Mouse (Mus musculus): ENCODE measurements around the gene Glt1d1. TPM values are rescaled to one million over a fixed set of nuclear protein-coding genes. Genes with fewer than 3 reads are reported as not detected.

The Glt1d1 gene
- polyA plus RNA-seq, 1 experiment from 2014 or later, result 0.54 TPM

GRCm38 (mm10) chr5:127688568-127689170 lies 56.6 kb downstream of the Glt1d1 start:
- Histone ChIP-seq H3K27me3 (ENCODE audit: insufficient read depth, low read length) (no peaks in the 10 kb centered on the region), H3K4me2 (replicated peaks; ENCODE audit: low read depth, low read length) (no peak overlapping the region), H3K4me1 (ENCODE audit: insufficient read depth, low read length) (no peaks in the 10 kb centered on the region), H3K9ac (replicated peaks; ENCODE audit: low read length) (no peak overlapping the region), H3K9me3 (ENCODE audit: low read length) (no peaks in the 10 kb centered on the region), H3K4me3 (ENCODE audit: low read length) (no peak overlapping the region), H3K36me3 (ENCODE audit: insufficient read depth, low read length) (no peaks in the 10 kb centered on the region), H3K27ac (ENCODE audit: low read length) (no peak overlapping the region)
- no peak for ATAC-seq (ENCODE audit: low FRiP score, low TSS enrichment)
- 62% methylated on average over 9 of the region's 9 CpGs for WGBS

- Histone ChIP-seq H3K36me3 (ENCODE audit: insufficient read depth, low read length) (no peaks in the 10 kb centered on the region), H3K9me3 (ENCODE audit: low read length) (no peaks in the 10 kb centered on the region), H3K4me2 (replicated peaks; ENCODE audit: low read depth, low read length) (no peak overlapping the region), H3K4me3 (ENCODE audit: low read length) (no peak overlapping the region), H3K4me1 (ENCODE audit: insufficient read depth, low read length) (no peaks in the 10 kb centered on the region), H3K9ac (replicated peaks; ENCODE audit: low read length) (no peak overlapping the region), H3K27me3 (ENCODE audit: insufficient read depth, low read length) (no peaks in the 10 kb centered on the region), H3K27ac (ENCODE audit: low read length) (no peak overlapping the region)
- ATAC-seq (ENCODE audit: low FRiP score, low TSS enrichment), result no peak
- 90% methylated on average over 10 of the region's 10 CpGs for WGBS
These were observed 59.0 kb downstream of the Glt1d1 start for GRCm38 (mm10) chr5:127691085-127691484.

GRCm38 (mm10) chr5:127691581-127691980 lies 59.5 kb downstream of the Glt1d1 start:
- no peak overlapping the region for H3K4me3 ChIP-seq (ENCODE audit: low read length)
- H3K27me3 ChIP-seq (ENCODE audit: insufficient read depth, low read length), result no peaks in the 10 kb centered on the region
- no peaks in the 10 kb centered on the region for H3K9me3 ChIP-seq (ENCODE audit: low read length)
- ATAC-seq (ENCODE audit: low FRiP score, low TSS enrichment), result no peak
- no peak overlapping the region for H3K9ac ChIP-seq (replicated peaks; ENCODE audit: low read length)
- H3K36me3 ChIP-seq (ENCODE audit: insufficient read depth, low read length), result no peaks in the 10 kb centered on the region
- WGBS, result 40% methylated on average over 21 of the region's 21 CpGs
- no peak overlapping the region for H3K27ac ChIP-seq (ENCODE audit: low read length)
- no peaks in the 10 kb centered on the region for H3K4me1 ChIP-seq (ENCODE audit: insufficient read depth, low read length)
- H3K4me2 ChIP-seq (replicated peaks; ENCODE audit: low read depth, low read length), result 0 out of 2 replicates have a peak overlapping the region, but pooled peaks have one; percentile 6

- Histone ChIP-seq H3K27me3 (ENCODE audit: insufficient read depth, low read length) (no peaks in the 10 kb centered on the region), H3K36me3 (ENCODE audit: insufficient read depth, low read length) (no peaks in the 10 kb centered on the region), H3K4me3 (ENCODE audit: low read length) (no peak overlapping the region), H3K27ac (ENCODE audit: low read length) (no peak overlapping the region), H3K4me1 (ENCODE audit: insufficient read depth, low read length) (no peaks in the 10 kb centered on the region), H3K4me2 (replicated peaks; ENCODE audit: low read depth, low read length) (no peak overlapping the region), H3K9me3 (ENCODE audit: low read length) (no peaks in the 10 kb centered on the region), H3K9ac (replicated peaks; ENCODE audit: low read length) (no peak overlapping the region)
- ATAC-seq (ENCODE audit: low FRiP score, low TSS enrichment), result no peak
- WGBS, result 67% methylated on average over 4 of the region's 4 CpGs
These were observed 63.8 kb downstream of the Glt1d1 start for GRCm38 (mm10) chr5:127695898-127696297.

GRCm38 (mm10) chr5:127696602-127697001 lies 64.5 kb downstream of the Glt1d1 start:
- no peak overlapping the region for H3K4me3 ChIP-seq (ENCODE audit: low read length)
- no peaks in the 10 kb centered on the region for H3K4me1 ChIP-seq (ENCODE audit: insufficient read depth, low read length)
- no peaks in the 10 kb centered on the region for H3K27me3 ChIP-seq (ENCODE audit: insufficient read depth, low read length)
- no peaks in the 10 kb centered on the region for H3K9me3 ChIP-seq (ENCODE audit: low read length)
- no peak for ATAC-seq (ENCODE audit: low FRiP score, low TSS enrichment)
- no peaks in the 10 kb centered on the region for H3K36me3 ChIP-seq (ENCODE audit: insufficient read depth, low read length)
- no peak overlapping the region for H3K9ac ChIP-seq (replicated peaks; ENCODE audit: low read length)
- H3K4me2 ChIP-seq (replicated peaks; ENCODE audit: low read depth, low read length), result no peak overlapping the region
- WGBS, result 89% methylated on average over 4 of the region's 4 CpGs
- H3K27ac ChIP-seq (ENCODE audit: low read length), result no peak overlapping the region

- ATAC-seq (ENCODE audit: low FRiP score, low TSS enrichment), result no peak; the same call in 1 of the 2 replicates
- Histone ChIP-seq H3K4me2 (replicated peaks; ENCODE audit: low read depth, low read length) (no peak overlapping the region), H3K9ac (replicated peaks; ENCODE audit: low read length) (no peak overlapping the region), H3K4me1 (ENCODE audit: insufficient read depth, low read length) (no peaks in the 10 kb centered on the region), H3K36me3 (ENCODE audit: insufficient read depth, low read length) (no peaks in the 10 kb centered on the region), H3K4me3 (ENCODE audit: low read length) (no peak overlapping the region), H3K27ac (ENCODE audit: low read length) (no peak overlapping the region), H3K27me3 (ENCODE audit: insufficient read depth, low read length) (no peaks in the 10 kb centered on the region), H3K9me3 (ENCODE audit: low read length) (no peaks in the 10 kb centered on the region)
- 59% methylated on average over 2 of the region's 2 CpGs for WGBS
These were observed 66.5 kb downstream of the Glt1d1 start for GRCm38 (mm10) chr5:127698525-127698924.

- no peak overlapping the region for H3K4me2 ChIP-seq (replicated peaks; ENCODE audit: low read depth, low read length)
- H3K27me3 ChIP-seq (ENCODE audit: insufficient read depth, low read length), result no peaks in the 10 kb centered on the region
- no peaks in the 10 kb centered on the region for H3K4me1 ChIP-seq (ENCODE audit: insufficient read depth, low read length)
- WGBS, result 86% methylated on average over 5 of the region's 5 CpGs
- H3K9me3 ChIP-seq (ENCODE audit: low read length), result no peaks in the 10 kb centered on the region
- no peak overlapping the region for H3K9ac ChIP-seq (replicated peaks; ENCODE audit: low read length)
- no peak overlapping the region for H3K4me3 ChIP-seq (ENCODE audit: low read length)
- H3K36me3 ChIP-seq (ENCODE audit: insufficient read depth, low read length), result no peaks in the 10 kb centered on the region
- ATAC-seq (ENCODE audit: low FRiP score, low TSS enrichment), result no peak
- H3K27ac ChIP-seq (ENCODE audit: low read length), result no peak overlapping the region
These were observed 67.6 kb downstream of the Glt1d1 start for GRCm38 (mm10) chr5:127699679-127700078.

- Histone ChIP-seq H3K9me3 (ENCODE audit: low read length) (no peaks in the 10 kb centered on the region), H3K9ac (replicated peaks; ENCODE audit: low read length) (no peak overlapping the region), H3K27me3 (ENCODE audit: insufficient read depth, low read length) (no peaks in the 10 kb centered on the region), H3K27ac (ENCODE audit: low read length) (no peak overlapping the region), H3K4me1 (ENCODE audit: insufficient read depth, low read length) (no peaks in the 10 kb centered on the region), H3K36me3 (ENCODE audit: insufficient read depth, low read length) (no peaks in the 10 kb centered on the region), H3K4me2 (replicated peaks; ENCODE audit: low read depth, low read length) (no peak overlapping the region), H3K4me3 (ENCODE audit: low read length) (no peak overlapping the region)
- 80% methylated on average over 6 of the region's 6 CpGs for WGBS
- no peak; the same call in 1 of the 2 replicates for ATAC-seq (ENCODE audit: low FRiP score, low TSS enrichment)
These were observed 68.1 kb downstream of the Glt1d1 start for GRCm38 (mm10) chr5:127700156-127700555.

GRCm38 (mm10) chr5:127703609-127704180 lies 71.6 kb downstream of the Glt1d1 start:
- Histone ChIP-seq H3K4me1 (ENCODE audit: insufficient read depth, low read length) (no peaks in the 10 kb centered on the region), H3K9me3 (ENCODE audit: low read length) (no peaks in the 10 kb centered on the region), H3K4me2 (replicated peaks; ENCODE audit: low read depth, low read length) (no peak overlapping the region), H3K9ac (replicated peaks; ENCODE audit: low read length) (no peak overlapping the region), H3K36me3 (ENCODE audit: insufficient read depth, low read length) (no peaks in the 10 kb centered on the region), H3K27me3 (ENCODE audit: insufficient read depth, low read length) (no peaks in the 10 kb centered on the region), H3K27ac (ENCODE audit: low read length) (no peak overlapping the region), H3K4me3 (ENCODE audit: low read length) (no peak overlapping the region)
- ATAC-seq (ENCODE audit: low FRiP score, low TSS enrichment), result no peak
- 67% methylated on average over 9 of the region's 9 CpGs for WGBS

- Histone ChIP-seq H3K27me3 (ENCODE audit: insufficient read depth, low read length) (no peaks in the 10 kb centered on the region), H3K4me2 (replicated peaks; ENCODE audit: low read depth, low read length) (no peak overlapping the region), H3K36me3 (ENCODE audit: insufficient read depth, low read length) (no peaks in the 10 kb centered on the region), H3K9me3 (ENCODE audit: low read length) (no peaks in the 10 kb centered on the region), H3K27ac (ENCODE audit: low read length) (no peak overlapping the region), H3K4me3 (ENCODE audit: low read length) (no peak overlapping the region), H3K4me1 (ENCODE audit: insufficient read depth, low read length) (no peaks in the 10 kb centered on the region), H3K9ac (replicated peaks; ENCODE audit: low read length) (no peak overlapping the region)
- no peak for ATAC-seq (ENCODE audit: low FRiP score, low TSS enrichment)
- WGBS, result 84% methylated on average over 9 of the region's 9 CpGs
These were observed 73.2 kb downstream of the Glt1d1 start for GRCm38 (mm10) chr5:127705225-127705624.
